In genomic region chr5:150259191-150260053, GRCm38 (mm10) we compare ENCODE assay signal across 7 mouse cellular contexts.
DNase-seq lines count a peak whose midpoint lies in the region; ATAC-seq and TF ChIP-seq lines count a peak whose summit lies in the region.

No protein-coding gene starts in this region.

- no peaks in the 10 kb centered on the region for H3K36me3 ChIP-seq in intestine, postnatal 0 days (ENCODE audit: control insufficient read depth, insufficient read depth)

- no peak for TF ChIP-seq CTCF in intestine, postnatal 0 days (IDR thresholded peaks at IDR 0.05; ENCODE audit: low read depth)

- WGBS in intestine, postnatal 0 days = 4% methylated on average over 28 of the region's 29 CpGs

- no peaks in the 10 kb centered on the region for H3K9me3 ChIP-seq in intestine, postnatal 0 days (ENCODE audit: control insufficient read depth)

- H3K27me3 ChIP-seq in intestine, postnatal 0 days (replicated peaks; ENCODE audit: control insufficient read depth, insufficient read depth, low read length) = no peaks in the 10 kb centered on the region

- H3K4me1 ChIP-seq in intestine, postnatal 0 days (replicated peaks; ENCODE audit: control insufficient read depth, insufficient read depth, low read length) = no peaks in the 10 kb centered on the region

- intact Hi-C loops in left cerebral cortex, postnatal 14 days (cut with DNase I) = no loop called here

- H3K9ac ChIP-seq in intestine, postnatal 0 days (ENCODE audit: low read depth, low read length) = peak overlapping the region; percentile 45

- H3K4me2 ChIP-seq in intestine, postnatal 0 days (replicated peaks; ENCODE audit: low read depth) = peak overlapping the region; percentile 79

- 0 out of 2 replicates have a peak overlapping the region, but pooled peaks have one; percentile 3 for H3K27ac ChIP-seq in intestine, postnatal 0 days (ENCODE audit: low read depth, low read length)

- H3K4me3 ChIP-seq in intestine, postnatal 0 days (ENCODE audit: low read depth, low read length) = peak overlapping the region; percentile 41

- ATAC-seq in intestine, postnatal 0 days = peak; percentile 55
- peak; percentile 48 for ATAC-seq in megakaryocyte progenitor cell, adult 5-6 weeks (replicated peaks; ENCODE audit: poor library complexity)

- peak; percentile 38 for DNase-seq in adrenal gland, postnatal 10 days
- DNase-seq in embryo, embryonic 11 days = peak; percentile 71
- DNase-seq in heart, adult 11 months = peak; percentile 97
- peak; percentile 75 to 87 for DNase-seq in left cerebral cortex, postnatal 14 days (ENCODE audit: low spot score in 2 of 2)
- DNase-seq in right cerebral cortex, postnatal 4 days = peak; percentile 79

Comparison
In these comparisons a context has a peak if more than half of its experiments do, and no peak if none do; other contexts are left out.
1. Peak in every context shown above with its lines: DNase-seq, ATAC-seq, H3K4me3 ChIP-seq and H3K27ac ChIP-seq.
2. DNase-seq: peak in every context shown above with its lines; median percentile 97 in heart, adult 11 months; 81 in left cerebral cortex, postnatal 14 days; 79 in right cerebral cortex, postnatal 4 days; 71 in embryo, embryonic 11 days; 38 in adrenal gland, postnatal 10 days.